Mouse (Mus musculus) forebrain, embryonic 16.5 days (tissue): ENCODE results near the gene Vmn1r158. TPM values are rescaled to one million over a fixed set of nuclear protein-coding genes. Genes with fewer than 3 reads are reported as not detected.
"Not testable (repeated sequence)": the region's sequence is repeated elsewhere in the genome, so short reads cannot be mapped to it uniquely, and the experiment has no call there.

Experiments used
- ATAC-seq: fragments of 200-750 bp; cut with Nextera tagmentation; 2 replicates; pipeline ENCODE4 v1.8.0; 2017; ENCODE audit warnings: mild to moderate bottlenecking, moderate library complexity
- H3K27ac ChIP-seq: fragments of 300-500 bp; sonication (generic); 2 replicates; pipeline ENCODE4 v1.5.1; 2014; ENCODE audit warnings: low read length, control low read depth
- H3K27me3 ChIP-seq: fragments of 300-500 bp; sonication (generic); replicated peaks from 2 replicates; pipeline ENCODE4 v1.6.1; 2014; ENCODE audit warnings: low read length; ENCODE audit not compliant: control insufficient read depth, insufficient read depth
- H3K36me3 ChIP-seq: fragments of 300-500 bp; sonication (generic); 2 replicates; pipeline ENCODE4 v1.6.1; 2014; ENCODE audit not compliant: control insufficient read depth, insufficient read depth
- H3K4me1 ChIP-seq: fragments of 300-500 bp; sonication (generic); replicated peaks from 2 replicates; pipeline ENCODE4 v1.6.1; 2014; ENCODE audit warnings: low read length; ENCODE audit not compliant: control insufficient read depth, insufficient read depth
- H3K4me2 ChIP-seq: fragments of 300-500 bp; sonication (generic); 2 replicates; pipeline ENCODE4 v1.6.1; 2014; ENCODE audit warnings: mild to moderate bottlenecking, low read length, control low read depth
- H3K4me3 ChIP-seq: fragments of 300-500 bp; sonication (generic); replicated peaks from 2 replicates; pipeline ENCODE4 v1.5.1; 2014; ENCODE audit warnings: mild to moderate bottlenecking, low read length, control low read depth
- H3K9ac ChIP-seq: fragments of 300-500 bp; sonication (generic); replicated peaks from 2 replicates; pipeline ENCODE4 v1.6.1; 2014; ENCODE audit warnings: low read depth, low read length, control low read depth
- H3K9me3 ChIP-seq: fragments of 300-500 bp; sonication (generic); 2 replicates; pipeline ENCODE4 v1.6.1; 2016; ENCODE audit warnings: low read length; ENCODE audit not compliant: control insufficient read depth
- WGBS: fragments of 180-500 bp; shearing (Covaris S2); extraction: QIAGEN DNeasy Blood & Tissue Kit; methylation state at CpG from one replicate; pipeline ENCODE4 v1.1.7; 2014; 5-methylcytosine and 5-hydroxymethylcytosine counted together
- polyA plus RNA-seq: library from polyadenylated mRNA; unstranded; fragments of >200 nt; fragmentation: Nextera tagmentation; extraction: Ambion mirVana; gene quantifications from 2 replicates; pipeline ENCODE4 v1.2.1, GENCODE M21; 2015

Vmn1r158 gene
- polyA plus RNA-seq = not detected in 2 replicates

DNA sequence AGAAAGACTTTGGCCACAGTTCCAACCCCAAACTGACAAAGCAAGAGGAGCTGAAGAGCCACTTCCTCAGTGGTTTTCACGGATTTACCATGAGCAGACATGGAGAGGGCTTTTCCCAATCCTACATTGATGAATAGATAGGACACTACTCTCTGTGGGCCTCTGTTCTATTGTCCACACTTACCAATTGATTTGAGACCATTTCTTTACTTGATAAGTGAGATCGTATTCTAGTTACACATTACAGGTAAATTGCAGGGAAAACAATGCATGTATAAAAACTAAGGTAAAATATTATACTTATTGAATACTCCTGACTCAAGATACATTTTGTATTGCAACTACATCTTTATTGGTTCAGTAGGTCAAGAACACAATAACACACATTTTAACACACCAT, at the start of gene Vmn1r158:
TSS of gene Vmn1r158 (minus strand) at position 101 of the 400 bp plus-strand sequence.
- WGBS = 60% methylated on average over 2 of the region's 2 CpGs
- not testable (repeated sequence) for H3K9me3 ChIP-seq, H3K27ac ChIP-seq, H3K36me3 ChIP-seq, H3K9ac ChIP-seq, H3K4me3 ChIP-seq, ATAC-seq, H3K4me2 ChIP-seq, H3K4me1 ChIP-seq, H3K27me3 ChIP-seq

GRCm38 (mm10) chr7:22775981-22776380, 14.6 kb downstream of the Vmn1r158 start:
- not testable (repeated sequence) for H3K9me3 ChIP-seq, ATAC-seq, H3K36me3 ChIP-seq, H3K4me2 ChIP-seq, H3K4me3 ChIP-seq, H3K9ac ChIP-seq, H3K4me1 ChIP-seq, H3K27ac ChIP-seq, H3K27me3 ChIP-seq
- WGBS = 92% methylated on average over 2 of the region's 11 CpGs

DNA sequence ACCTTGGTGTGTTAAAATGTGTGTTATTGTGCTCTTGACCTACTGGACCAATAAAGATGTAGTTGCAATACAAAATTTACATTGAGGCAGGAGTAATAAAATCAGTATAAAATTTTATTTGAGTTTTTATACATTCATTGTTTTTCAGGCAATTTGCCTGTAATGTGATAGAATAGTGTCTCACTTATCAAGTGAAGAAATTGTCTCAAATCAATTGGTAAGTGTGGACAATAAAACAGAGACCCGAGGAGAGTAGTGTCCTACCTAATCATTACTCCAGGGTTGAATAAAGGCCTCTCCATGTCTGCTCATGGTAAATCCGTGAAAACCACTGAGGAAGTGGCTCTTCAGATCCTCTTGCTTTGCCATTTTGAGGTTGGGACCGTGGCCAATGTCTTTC, 29.2 kb downstream of the Vmn1r158 start, which contains the start of gene Vmn1r157:
TSS of gene Vmn1r157 (plus strand) at position 301 of the 400 bp plus-strand sequence.
- not testable (repeated sequence) for H3K36me3 ChIP-seq, H3K9ac ChIP-seq, H3K4me2 ChIP-seq, H3K27ac ChIP-seq, H3K4me1 ChIP-seq, H3K27me3 ChIP-seq, ATAC-seq, H3K9me3 ChIP-seq, H3K4me3 ChIP-seq
- 27% methylated on average over 2 of the region's 3 CpGs for WGBS

Other genes with a start within 250 kb of the Vmn1r158 start
- not detected in 2 replicates for gene Gm4201, start 225.4 kb downstream of the Vmn1r158 start, polyA plus RNA-seq
- not detected in 2 replicates for gene Gm4565, start 202.7 kb downstream of the Vmn1r158 start, polyA plus RNA-seq
- not detected in 2 replicates for gene Vmn1r155, start 132.8 kb downstream of the Vmn1r158 start, polyA plus RNA-seq
- gene Gm8693, start 98.5 kb downstream of the Vmn1r158 start, polyA plus RNA-seq = not detected in 2 replicates
- not detected in 2 replicates for gene Gm4567, start 71.1 kb downstream of the Vmn1r158 start, polyA plus RNA-seq
- not detected in 2 replicates for gene Vmn1r157, start 29.1 kb downstream of the Vmn1r158 start, polyA plus RNA-seq
- gene Vmn1r159, start 52.8 kb upstream of the Vmn1r158 start, polyA plus RNA-seq = not detected in 2 replicates
- gene Vmn1r160, start 80.4 kb upstream of the Vmn1r158 start, polyA plus RNA-seq = not detected in 2 replicates
- gene Gm4214, start 193.9 kb upstream of the Vmn1r158 start, polyA plus RNA-seq = not detected in 2 replicates
- gene Gm4216, start 229.1 kb upstream of the Vmn1r158 start, polyA plus RNA-seq = not detected in 2 replicates